ENCODE assay signal across 25 mouse cellular contexts in the genomic region with DNA sequence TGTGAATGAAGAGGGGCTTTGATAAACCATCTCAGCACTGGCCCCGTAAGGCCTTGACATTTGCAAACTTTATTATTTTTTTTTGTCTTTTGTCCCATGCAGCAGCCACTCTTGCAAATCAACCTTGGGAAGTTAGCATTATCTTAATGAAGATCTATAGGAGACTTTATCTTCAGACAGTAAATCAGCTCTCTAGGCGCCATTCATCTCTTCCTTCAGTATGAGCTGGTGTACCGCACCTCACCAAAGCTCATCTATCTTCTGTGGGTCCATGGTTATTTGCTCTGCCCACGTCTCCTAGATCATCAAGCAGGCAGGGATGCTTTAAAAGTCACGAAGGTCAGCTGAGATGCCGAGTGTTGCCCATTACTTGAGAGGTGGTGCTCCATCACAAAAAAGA.
"Had no signal": no experiment of that assay in that cellular context is flagged by ENCODE, and none has a peak within 500 bp of the region (broad histone marks: within the 10 kb centered on the region; RNA-seq: fewer than 3 reads in every experiment).

No protein-coding gene starts in this region.

- H3K36me3 ChIP-seq: embryonic facial prominence, embryonic 10.5 days; embryonic facial prominence, embryonic 12.5 days; embryonic facial prominence, embryonic 13.5 days; embryonic facial prominence, embryonic 15.5 days; forebrain, embryonic 10.5 days; forebrain, embryonic 12.5 days; forebrain, embryonic 15.5 days; heart, embryonic 10.5 days had no signal

- H3K9ac ChIP-seq: embryonic facial prominence, embryonic 12.5 days; embryonic facial prominence, embryonic 13.5 days; embryonic facial prominence, embryonic 15.5 days; forebrain, embryonic 12.5 days; forebrain, embryonic 13.5 days; forebrain, embryonic 15.5 days; forebrain, postnatal 0 days had no signal

- H3K27ac ChIP-seq: embryonic facial prominence, embryonic 10.5 days; embryonic facial prominence, embryonic 12.5 days; embryonic facial prominence, embryonic 13.5 days; embryonic facial prominence, embryonic 15.5 days; forebrain, embryonic 10.5 days; forebrain, embryonic 12.5 days; forebrain, embryonic 13.5 days; forebrain, embryonic 15.5 days; heart, embryonic 10.5 days had no signal

- H3K4me3 ChIP-seq: embryonic facial prominence, embryonic 10.5 days; embryonic facial prominence, embryonic 12.5 days; embryonic facial prominence, embryonic 13.5 days; embryonic facial prominence, embryonic 15.5 days; erythroblast, embryonic 14.5 days; forebrain, embryonic 10.5 days; forebrain, embryonic 12.5 days; forebrain, embryonic 13.5 days; forebrain, embryonic 15.5 days; gastrocnemius, adult 2 months; heart, embryonic 10.5 days had no signal

- DNase-seq: cerebellum, adult 8-10 months; cerebellum, adult 9-10 months; cerebellum, adult 9-11 months; cerebellum, postnatal 10 days; cerebellum, postnatal 14 days; cerebellum, postnatal 25 days; cerebellum, postnatal 36 days; embryo, embryonic 11 days; forebrain, postnatal 0 days; gastrocnemius, adult 2 months; gastrocnemius, postnatal 10 days; gastrocnemius, postnatal 14 days; gastrocnemius, postnatal 25 days; gastrocnemius, postnatal 36 days; heart, adult 18-20 months had no signal

- H3K27me3 ChIP-seq: embryonic facial prominence, embryonic 12.5 days; embryonic facial prominence, embryonic 13.5 days; embryonic facial prominence, embryonic 15.5 days; forebrain, embryonic 12.5 days; forebrain, embryonic 13.5 days; forebrain, embryonic 15.5 days had no signal
